Mouse (Mus musculus) left cerebral cortex, adult 2 months (tissue): ENCODE data around the gene Mapkbp1. TPM values are rescaled to one million over a fixed set of nuclear protein-coding genes. Genes with fewer than 3 reads are reported as not detected.

ENCODE experiments used
- DNase-seq, 2 experiments: peaks; one replicate each; pipeline ENCODE4 v3.0.0; 2021 to 2022; ENCODE audit warnings: low spot score in 2 of 2, mixed read lengths in 1 of 2; ENCODE audit errors: extremely low spot score in 1 of 2
- H3K27ac ChIP-seq: fragments of 200-600 bp; 2 replicates; pipeline ENCODE4 v1.8.1; 2022
- H3K4me3 ChIP-seq: fragments of 200-600 bp; 2 replicates; pipeline ENCODE4 v1.8.1; 2022
- CTCF ChIP-seq: fragments of 200-600 bp; IDR thresholded peaks from 2 replicates; pipeline ENCODE4 v1.8.1; 2022; ENCODE audit warnings: antibody characterized with exemption, mild to moderate bottlenecking, moderate library complexity
- intact Hi-C: fragments of 180-260 bp; cut with DNase I; formaldehyde crosslinking; loops from one replicate; pipeline ENCODE4 v1.15.1; 2025
- total RNA-seq, 2 experiments: library from RNA; stranded (reverse); gene quantifications; 2 replicates each; pipeline ENCODE4 v1.2.3; 2021

Gene Mapkbp1
- total RNA-seq, 2 experiments from 2014 or later = 54.1 to 57.0 TPM

- Histone ChIP-seq H3K4me3 (no peak overlapping the region), H3K27ac (no peak overlapping the region)
- intact Hi-C loops = loop anchor here (1.0 kb wide), 1 partner anchor 41 kb away; no protein-coding TSS in a partner anchor
- peak; percentile 88 for TF ChIP-seq CTCF
- DNase-seq = peak; percentile 50 to 55
Observed at GRCm38 (mm10) chr2:120011462-120012200, 39.1 kb downstream of the Mapkbp1 start.

GRCm38 (mm10) chr2:120012924-120013323, 40.4 kb downstream of the Mapkbp1 start:
- no peak for TF ChIP-seq CTCF
- intact Hi-C loops = no loop called here
- no peak overlapping the region for H3K4me3 ChIP-seq
- DNase-seq = no peak
- no peak overlapping the region for H3K27ac ChIP-seq

GRCm38 (mm10) chr2:120013831-120014486, 41.5 kb downstream of the Mapkbp1 start:
- intact Hi-C loops = no loop called here
- H3K4me3 ChIP-seq = no peak overlapping the region
- TF ChIP-seq CTCF = no peak
- no peak for DNase-seq
- H3K27ac ChIP-seq = no peak overlapping the region

GRCm38 (mm10) chr2:120015882-120016281, 43.4 kb downstream of the Mapkbp1 start:
- no peak for DNase-seq
- intact Hi-C loops = no loop called here
- H3K4me3 ChIP-seq = no peak overlapping the region
- no peak for TF ChIP-seq CTCF
- H3K27ac ChIP-seq = no peak overlapping the region

GRCm38 (mm10) chr2:120017599-120017998, 45.1 kb downstream of the Mapkbp1 start:
- TF ChIP-seq CTCF = no peak
- Histone ChIP-seq H3K4me3 (no peak overlapping the region), H3K27ac (no peak overlapping the region)
- DNase-seq = no peak
- intact Hi-C loops = no loop called here

- no peak for DNase-seq
- Histone ChIP-seq H3K4me3 (no peak overlapping the region), H3K27ac (no peak overlapping the region)
- intact Hi-C loops = no loop called here
- no peak for TF ChIP-seq CTCF
Observed at GRCm38 (mm10) chr2:120024337-120024736, 51.8 kb downstream of the Mapkbp1 start.

GRCm38 (mm10) chr2:120026984-120027949, 54.8 kb downstream of the Mapkbp1 start, which contains the start of the genes Jmjd7 and Gm28042:
Gene Jmjd7, plus strand, starts transcription at chr2:120027483.
Gene Gm28042, plus strand, starts transcription at chr2:120027493.
- H3K4me3 ChIP-seq = peak within 1 kb of the TSS; percentile 59
- intact Hi-C loops = no loop called here
- peak; percentile 88 to 89 for DNase-seq
- peak within 1 kb of the TSS; percentile 93 for H3K27ac ChIP-seq
- no peak for TF ChIP-seq CTCF

- H3K4me3 ChIP-seq = peak overlapping the region; percentile 59
- intact Hi-C loops = no loop called here
- no peak for DNase-seq
- no peak for TF ChIP-seq CTCF
- peak overlapping the region; percentile 93 for H3K27ac ChIP-seq
Observed at GRCm38 (mm10) chr2:120027950-120028331, 55.4 kb downstream of the Mapkbp1 start.

GRCm38 (mm10) chr2:120030380-120030779, 57.9 kb downstream of the Mapkbp1 start:
- Histone ChIP-seq H3K27ac (no peak overlapping the region), H3K4me3 (no peak overlapping the region)
- DNase-seq = no peak
- intact Hi-C loops = no loop called here
- TF ChIP-seq CTCF = no peak

- TF ChIP-seq CTCF = no peak
- Histone ChIP-seq H3K4me3 (no peak within 1 kb of the TSS), H3K27ac (no peak within 1 kb of the TSS)
- intact Hi-C loops = no loop called here
- DNase-seq = no peak
Observed at GRCm38 (mm10) chr2:120032726-120033467, 60.4 kb downstream of the Mapkbp1 start, which contains the start of gene Pla2g4b. Gene Pla2g4b, plus strand, starts transcription at chr2:120033417.

GRCm38 (mm10) chr2:120033726-120034125, 61.2 kb downstream of the Mapkbp1 start:
- no peak for TF ChIP-seq CTCF
- Histone ChIP-seq H3K27ac (no peak overlapping the region), H3K4me3 (no peak overlapping the region)
- intact Hi-C loops = no loop called here
- no peak for DNase-seq
